Mouse (Mus musculus) liver, adult 2 months (tissue): ENCODE data around the gene Vmp1.

Experiments used
- CTCF ChIP-seq: fragments of 200-500 bp; IDR thresholded peaks from 2 replicates; pipeline ENCODE4 v1.5.1; 2011; ENCODE audit warnings: low read depth, low read length, control low read depth
- POLR2A ChIP-seq: fragments of 200-500 bp; IDR thresholded peaks from 2 replicates; pipeline ENCODE4 v1.6.1; 2011; ENCODE audit warnings: low read length, control low read depth; ENCODE audit not compliant: insufficient read depth; ENCODE audit errors: extremely low read depth

DNA sequence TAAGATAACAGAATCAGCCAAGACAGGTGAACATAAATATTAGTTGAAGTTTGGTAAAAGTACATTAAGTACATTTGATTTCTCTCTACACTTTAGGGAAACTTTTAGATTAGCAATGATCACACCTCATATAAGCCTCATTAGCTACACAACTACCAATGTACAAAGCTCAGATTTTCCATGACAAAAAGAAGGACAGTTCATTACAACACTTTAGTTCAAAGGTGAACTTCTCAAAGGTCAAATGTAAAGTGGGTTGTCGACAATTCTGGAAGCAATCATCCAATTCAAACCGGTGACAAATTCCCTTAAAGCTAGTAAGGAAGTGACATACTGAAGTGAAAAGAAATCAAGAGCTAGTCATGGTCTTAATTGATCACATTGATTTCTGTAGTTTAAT, 45.9 kb downstream of the Vmp1 start:
- TF ChIP-seq CTCF (no peak), POLR2A (no peak)
